Mouse (Mus musculus) ovary, postnatal 14 days (tissue): ENCODE results near the gene Apobec1.
A peak's percentile ranks its signal among the peaks of the same experiment; 100 is the strongest.
"Not testable (repeated sequence)": the region's sequence is repeated elsewhere in the genome, so short reads cannot be mapped to it uniquely, and the experiment has no call there.

Source experiments
- DNase-seq: peaks from one replicate; pipeline ENCODE4 v3.0.0; 2022; ENCODE audit warnings: low spot score

Gene Apobec1

GRCm38 (mm10) chr6:122604260-122604659 lies 2.0 kb upstream of the Apobec1 start:
- DNase-seq, result no peak

GRCm38 (mm10) chr6:122602992-122603322 lies 713 bp upstream of the Apobec1 start:
- no peak for DNase-seq

- no peak for DNase-seq
These were observed 629 bp downstream of the Apobec1 start for GRCm38 (mm10) chr6:122601615-122602014.

- DNase-seq, result no peak
These were observed 1.2 kb downstream of the Apobec1 start for GRCm38 (mm10) chr6:122601031-122601430.

- no peak for DNase-seq
These were observed 2.1 kb downstream of the Apobec1 start for GRCm38 (mm10) chr6:122600066-122600646.

- no peak for DNase-seq
These were observed 3.0 kb downstream of the Apobec1 start for GRCm38 (mm10) chr6:122599054-122599737.

GRCm38 (mm10) chr6:122598436-122598835 lies 3.8 kb downstream of the Apobec1 start:
- no peak for DNase-seq

- DNase-seq, result no peak
These were observed 4.2 kb downstream of the Apobec1 start for GRCm38 (mm10) chr6:122598014-122598413.

GRCm38 (mm10) chr6:122596608-122597007 lies 5.6 kb downstream of the Apobec1 start:
- no peak for DNase-seq

GRCm38 (mm10) chr6:122595637-122596036 lies 6.6 kb downstream of the Apobec1 start:
- no peak for DNase-seq

GRCm38 (mm10) chr6:122592905-122593304 lies 9.3 kb downstream of the Apobec1 start:
- DNase-seq, result no peak

- no peak for DNase-seq
These were observed 11.1 kb downstream of the Apobec1 start for GRCm38 (mm10) chr6:122591027-122591758.

GRCm38 (mm10) chr6:122579086-122579485 lies 23.2 kb downstream of the Apobec1 start:
- DNase-seq, result no peak

- no peak for DNase-seq
These were observed 25.2 kb downstream of the Apobec1 start for GRCm38 (mm10) chr6:122577030-122577429.

- DNase-seq, result not testable (repeated sequence)
These were observed 27.2 kb downstream of the Apobec1 start for GRCm38 (mm10) chr6:122575037-122575436.

GRCm38 (mm10) chr6:122571617-122571959 lies 30.7 kb downstream of the Apobec1 start:
- DNase-seq, result no peak

GRCm38 (mm10) chr6:122570695-122571616 lies 31.3 kb downstream of the Apobec1 start:
- no peak for DNase-seq

- no peak for DNase-seq
These were observed 32.5 kb downstream of the Apobec1 start for GRCm38 (mm10) chr6:122569762-122570161.

- no peak for DNase-seq
These were observed 33.1 kb downstream of the Apobec1 start for GRCm38 (mm10) chr6:122569113-122569512.

- DNase-seq, result no peak
These were observed 37.0 kb downstream of the Apobec1 start for GRCm38 (mm10) chr6:122565070-122565784.

GRCm38 (mm10) chr6:122562463-122562862 lies 39.8 kb downstream of the Apobec1 start:
- peak; percentile 55 for DNase-seq

- no peak for DNase-seq
These were observed 41.2 kb downstream of the Apobec1 start for GRCm38 (mm10) chr6:122561005-122561404.
